Mouse (Mus musculus): ENCODE measurements around the gene Hsf2bp.

Gene Hsf2bp

GRCm38 (mm10) chr17:31982326-31983190 is 53.6 kb downstream of the Hsf2bp start:
- no peak for DNase-seq (ENCODE audit: low spot score in 2 of 2)

- no peak for DNase-seq (ENCODE audit: low spot score in 2 of 2)
Measured at GRCm38 (mm10) chr17:31979888-31980287, 56.3 kb downstream of the Hsf2bp start.

GRCm38 (mm10) chr17:31977131-31977530 is 59.0 kb downstream of the Hsf2bp start:
- DNase-seq (ENCODE audit: low spot score in 2 of 2), result no peak

- DNase-seq (ENCODE audit: low spot score in 2 of 2), result no peak
Measured at GRCm38 (mm10) chr17:31976501-31976900, 59.6 kb downstream of the Hsf2bp start.

- DNase-seq (ENCODE audit: low spot score in 2 of 2), result no peak
Measured at GRCm38 (mm10) chr17:31974694-31975093, 61.5 kb downstream of the Hsf2bp start.

GRCm38 (mm10) chr17:31973664-31974230 is 62.4 kb downstream of the Hsf2bp start:
- DNase-seq (ENCODE audit: low spot score in 2 of 2), result peak in 1 of 2 experiments; percentile 11

- no peak for DNase-seq (ENCODE audit: low spot score in 2 of 2)
Measured at GRCm38 (mm10) chr17:31970890-31971289, 65.3 kb downstream of the Hsf2bp start.

- no peak for DNase-seq (ENCODE audit: low spot score in 2 of 2)
Measured at GRCm38 (mm10) chr17:31968801-31969200, 67.3 kb downstream of the Hsf2bp start.

GRCm38 (mm10) chr17:31967311-31967710 is 68.8 kb downstream of the Hsf2bp start:
- DNase-seq (ENCODE audit: low spot score in 2 of 2), result no peak

- DNase-seq (ENCODE audit: low spot score in 2 of 2), result no peak
Measured at GRCm38 (mm10) chr17:31966566-31966965, 69.6 kb downstream of the Hsf2bp start.

- no peak for DNase-seq (ENCODE audit: low spot score in 2 of 2)
Measured at GRCm38 (mm10) chr17:31965623-31966022, 70.5 kb downstream of the Hsf2bp start.

GRCm38 (mm10) chr17:31962930-31963329 is 73.2 kb downstream of the Hsf2bp start:
- no peak for DNase-seq (ENCODE audit: low spot score in 2 of 2)

GRCm38 (mm10) chr17:31962281-31962680 is 73.9 kb downstream of the Hsf2bp start:
- DNase-seq (ENCODE audit: low spot score in 2 of 2), result no peak

- DNase-seq (ENCODE audit: low spot score in 2 of 2), result no peak
Measured at GRCm38 (mm10) chr17:31954551-31955140, 81.5 kb downstream of the Hsf2bp start.

GRCm38 (mm10) chr17:31949076-31949475 is 87.1 kb downstream of the Hsf2bp start:
- no peak for DNase-seq (ENCODE audit: low spot score in 2 of 2)

GRCm38 (mm10) chr17:31946436-31946835 is 89.7 kb downstream of the Hsf2bp start:
- no peak for DNase-seq (ENCODE audit: low spot score in 2 of 2)

- DNase-seq (ENCODE audit: low spot score in 2 of 2), result no peak
Measured at GRCm38 (mm10) chr17:31943881-31944539, 92.1 kb downstream of the Hsf2bp start.

- DNase-seq (ENCODE audit: low spot score in 2 of 2), result no peak
Measured at GRCm38 (mm10) chr17:31941616-31942015, 94.5 kb downstream of the Hsf2bp start.

- no peak for DNase-seq (ENCODE audit: low spot score in 2 of 2)
Measured at GRCm38 (mm10) chr17:31940607-31941006, 95.5 kb downstream of the Hsf2bp start.

GRCm38 (mm10) chr17:31939292-31940060 is 96.7 kb downstream of the Hsf2bp start:
- no peak for DNase-seq (ENCODE audit: low spot score in 2 of 2)

GRCm38 (mm10) chr17:31938539-31939260 is 97.4 kb downstream of the Hsf2bp start:
- no peak for DNase-seq (ENCODE audit: low spot score in 2 of 2)
